Mouse (Mus musculus): ENCODE measurements around the gene Mical2. TPM values are rescaled to one million over a fixed set of nuclear protein-coding genes. Genes with fewer than 3 reads are reported as not detected.

Gene Mical2
- total RNA-seq, 2 experiments from 2014 or later, result 124 to 136 TPM

GRCm38 (mm10) chr7:112275883-112276282 is 50.2 kb downstream of the Mical2 start:
- no peak for DNase-seq
- no peak for TF ChIP-seq CTCF (IDR thresholded peaks at IDR 0.05)
- peak overlapping the region; percentile 65; the same call in 1 of the 2 replicates for H3K27ac ChIP-seq
- intact Hi-C loops (cut with DNase I), result no loop called here
- no peak overlapping the region for H3K4me3 ChIP-seq

GRCm38 (mm10) chr7:112276823-112277222 is 51.2 kb downstream of the Mical2 start:
- H3K4me3 ChIP-seq, result no peak overlapping the region
- no peak for TF ChIP-seq CTCF (IDR thresholded peaks at IDR 0.05)
- intact Hi-C loops (cut with DNase I), result no loop called here
- DNase-seq, result no peak
- peak overlapping the region; percentile 56 for H3K27ac ChIP-seq

GRCm38 (mm10) chr7:112278648-112279047 is 53.0 kb downstream of the Mical2 start:
- Histone ChIP-seq H3K4me3 (no peak overlapping the region), H3K27ac (peak overlapping the region; percentile 68; the same call in 1 of the 2 replicates)
- TF ChIP-seq CTCF (IDR thresholded peaks at IDR 0.05), result no peak
- no peak for DNase-seq
- intact Hi-C loops (cut with DNase I), result no loop called here

DNA sequence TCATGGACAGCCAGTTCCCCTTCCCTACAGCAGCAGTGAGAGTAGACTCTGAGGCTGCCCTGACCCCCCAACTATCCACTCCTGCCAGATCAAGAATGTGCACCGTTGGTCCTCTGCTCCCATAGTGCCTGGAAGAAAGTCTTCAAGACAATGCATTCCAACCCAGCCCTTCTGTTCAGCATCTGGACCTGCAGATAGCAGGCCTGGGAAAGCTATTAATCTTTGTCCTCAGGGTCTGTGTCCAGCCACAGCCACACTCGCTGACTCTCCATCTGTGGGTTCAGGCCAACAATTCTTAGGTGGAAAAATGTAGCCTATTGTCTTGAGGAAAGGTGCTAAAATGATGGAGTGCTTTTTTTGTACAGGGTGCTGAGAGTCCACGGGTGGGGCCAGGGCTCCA is 54.8 kb downstream of the Mical2 start:
- intact Hi-C loops (cut with DNase I), result no loop called here
- no peak for TF ChIP-seq CTCF (IDR thresholded peaks at IDR 0.05)

GRCm38 (mm10) chr7:112283606-112284310 is 58.1 kb downstream of the Mical2 start:
- Histone ChIP-seq H3K27ac (no peak overlapping the region), H3K4me3 (no peak overlapping the region)
- intact Hi-C loops (cut with DNase I), result no loop called here
- DNase-seq, result no peak
- no peak for TF ChIP-seq CTCF (IDR thresholded peaks at IDR 0.05)

More for the DNA sequence above, 54.8 kb downstream of the Mical2 start:
- DNase-seq, result no peak
- H3K27ac ChIP-seq, result peak overlapping the region; percentile 77
- H3K4me3 ChIP-seq, result no peak overlapping the region

GRCm38 (mm10) chr7:112285573-112285972 is 59.9 kb downstream of the Mical2 start:
- Histone ChIP-seq H3K4me3 (no peak overlapping the region), H3K27ac (peak overlapping the region; percentile 63)
- TF ChIP-seq CTCF (IDR thresholded peaks at IDR 0.05), result no peak
- intact Hi-C loops (cut with DNase I), result loop anchor here (5.0 kb wide), 1 partner anchor 53 kb away; no protein-coding TSS in a partner anchor
- peak; percentile 5 for DNase-seq

DNA sequence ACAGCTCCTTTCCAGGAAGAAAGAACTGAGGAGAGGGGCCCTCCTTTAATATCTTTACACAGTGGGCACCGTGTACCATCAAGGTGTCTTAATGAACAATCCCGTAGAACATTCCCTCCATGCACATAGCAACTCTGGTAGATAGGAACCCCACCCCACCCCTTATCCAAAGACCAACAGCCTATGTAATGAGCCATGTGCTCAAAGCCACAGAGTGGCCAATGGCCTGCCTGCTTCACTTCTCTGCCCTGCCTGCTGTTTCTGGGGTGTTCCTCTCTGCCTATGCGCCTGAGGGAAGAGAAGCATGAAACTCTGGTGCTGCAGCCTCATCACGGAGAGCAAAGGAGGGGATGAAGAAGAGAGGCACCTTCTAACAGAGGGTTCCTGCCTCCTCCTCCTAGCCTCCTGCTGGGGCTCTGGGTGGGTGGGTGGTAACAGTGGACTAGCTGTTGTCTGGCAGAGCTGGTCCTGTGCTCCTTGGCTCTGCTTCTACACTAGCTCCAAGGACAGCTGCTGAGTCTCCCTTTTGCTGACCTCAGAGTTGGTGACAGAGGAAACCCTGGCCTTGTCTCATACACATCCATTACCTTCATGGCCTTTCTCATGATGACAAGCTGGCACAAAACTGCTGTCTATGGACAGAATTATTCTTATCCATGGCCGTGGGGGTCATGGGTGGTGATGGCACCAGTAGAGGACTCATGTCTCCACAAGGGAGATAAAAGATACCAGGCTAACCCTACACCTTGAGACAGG is 62.9 kb downstream of the Mical2 start:
- intact Hi-C loops (cut with DNase I), result loop anchor here (2.0 to 5.0 kb wide), 2 partner anchors 56 to 94 kb away; no protein-coding TSS in a partner anchor
- Histone ChIP-seq H3K27ac (peak overlapping the region; percentile 93), H3K4me3 (no peak overlapping the region)
- no peak for TF ChIP-seq CTCF (IDR thresholded peaks at IDR 0.05)
- DNase-seq, result peak; percentile 51

DNA sequence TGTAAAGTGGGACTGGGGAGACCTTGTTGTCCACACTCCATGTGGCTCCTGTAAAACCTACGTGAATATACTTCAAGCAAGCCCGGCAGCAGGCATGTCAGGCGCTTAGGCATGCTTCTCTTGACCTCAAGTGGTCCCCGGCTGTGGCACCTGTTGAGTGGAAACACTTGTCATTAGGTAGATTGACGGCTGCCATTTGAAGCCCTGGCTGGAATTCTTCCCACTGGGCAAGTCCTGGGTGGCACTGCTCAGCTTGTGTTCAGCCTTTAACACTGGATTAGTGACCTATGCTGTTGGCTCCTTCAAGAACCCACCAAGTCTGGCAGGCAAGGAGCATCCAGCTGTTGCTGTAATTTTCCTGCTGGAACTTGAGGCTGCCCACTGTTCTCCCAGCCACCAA is 63.9 kb downstream of the Mical2 start:
- H3K4me3 ChIP-seq, result no peak overlapping the region
- peak overlapping the region; percentile 93 for H3K27ac ChIP-seq
- DNase-seq, result peak; percentile 92
- intact Hi-C loops (cut with DNase I), result loop anchor here (2.0 to 5.0 kb wide), 2 partner anchors 57 to 95 kb away; no protein-coding TSS in a partner anchor
- TF ChIP-seq CTCF (IDR thresholded peaks at IDR 0.05), result no peak

GRCm38 (mm10) chr7:112289990-112290389 is 64.3 kb downstream of the Mical2 start:
- H3K4me3 ChIP-seq, result no peak overlapping the region
- intact Hi-C loops (cut with DNase I), result loop anchor here (2.0 to 5.0 kb wide), 4 partner anchors 37 to 105 kb away; no protein-coding TSS in a partner anchor
- no peak for TF ChIP-seq CTCF (IDR thresholded peaks at IDR 0.05)
- H3K27ac ChIP-seq, result peak overlapping the region; percentile 93
- DNase-seq, result peak; percentile 62

- no peak for DNase-seq
- TF ChIP-seq CTCF (IDR thresholded peaks at IDR 0.05), result no peak
- Histone ChIP-seq H3K4me3 (no peak overlapping the region), H3K27ac (peak overlapping the region; percentile 24; the same call in 1 of the 2 replicates)
- intact Hi-C loops (cut with DNase I), result loop anchor here (5.0 kb wide), 1 partner anchor 34 kb away; no protein-coding TSS in a partner anchor
These were observed 67.9 kb downstream of the Mical2 start for GRCm38 (mm10) chr7:112293456-112294104.

DNA sequence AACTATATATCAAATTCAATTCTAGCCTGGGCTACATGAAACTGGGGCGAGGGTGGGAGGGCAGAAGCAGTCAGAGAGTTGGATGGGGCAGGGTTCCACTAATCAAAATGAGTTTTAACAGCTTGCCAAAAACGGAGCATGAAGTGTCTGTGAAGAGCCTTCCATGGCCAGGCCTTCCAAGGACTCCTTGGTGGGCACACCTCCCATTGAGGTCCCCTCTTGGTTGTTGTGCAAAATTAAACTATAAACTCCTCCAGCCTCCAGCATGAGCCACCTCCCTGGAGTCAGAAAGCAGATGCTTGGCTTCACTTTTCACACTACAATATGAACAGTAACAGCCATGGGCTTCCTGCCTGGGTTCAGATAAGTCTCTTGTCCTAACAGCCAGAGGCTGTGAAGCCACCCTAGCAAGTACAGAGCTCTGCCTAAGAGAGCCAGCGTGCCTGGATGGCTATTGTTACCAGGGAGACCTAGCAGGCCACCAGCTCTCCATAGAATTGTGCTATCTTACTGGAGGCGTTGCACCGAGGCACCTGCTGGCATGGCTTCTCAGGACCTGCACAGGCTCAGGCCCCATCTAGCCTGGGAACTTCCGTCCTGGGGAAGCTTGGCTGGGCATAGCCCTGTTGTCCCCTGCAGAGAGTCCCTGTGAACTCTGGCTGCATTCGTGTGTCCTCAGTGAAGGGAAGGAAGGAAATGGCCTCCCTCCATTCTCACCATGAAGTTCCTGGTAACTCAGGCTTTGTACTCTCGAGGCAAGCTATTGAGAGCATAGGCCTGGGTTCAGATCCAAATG is 70.0 kb downstream of the Mical2 start:
- H3K4me3 ChIP-seq, result no peak overlapping the region
- H3K27ac ChIP-seq, result peak overlapping the region; percentile 38
- intact Hi-C loops (cut with DNase I), result no loop called here
- DNase-seq, result no peak
- TF ChIP-seq CTCF (IDR thresholded peaks at IDR 0.05), result no peak

DNA sequence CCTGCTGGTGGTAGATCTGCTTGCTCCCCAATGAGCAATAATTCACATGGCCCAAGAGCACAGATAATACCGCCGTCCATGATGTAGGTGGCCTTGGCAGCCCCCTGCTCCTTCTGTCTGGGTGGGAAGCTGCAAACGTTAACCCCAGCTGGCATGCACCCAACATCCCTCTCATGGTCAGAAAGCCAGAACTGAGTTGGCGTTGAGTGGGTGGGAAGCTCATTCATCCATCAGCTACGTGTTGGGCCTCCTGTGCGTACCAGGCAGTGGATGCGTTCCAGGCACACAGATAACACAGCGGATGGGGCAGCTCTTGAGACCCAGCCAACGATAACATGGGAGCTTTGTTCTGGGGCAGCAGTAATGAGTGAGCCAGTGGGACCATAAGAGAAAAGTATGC is 72.4 kb downstream of the Mical2 start:
- DNase-seq, result peak; percentile 27
- no peak overlapping the region for H3K4me3 ChIP-seq
- no peak for TF ChIP-seq CTCF (IDR thresholded peaks at IDR 0.05)
- intact Hi-C loops (cut with DNase I), result no loop called here
- H3K27ac ChIP-seq, result peak overlapping the region; percentile 76

All from gastrocnemius, adult 2 months (tissue).